Mouse (Mus musculus) cortical plate, adult 2 months (tissue): ENCODE measurements around the gene Acsl3.

Experiments
- CTCF ChIP-seq: fragments of 200-500 bp; IDR thresholded peaks from 2 replicates; pipeline ENCODE4 v1.5.1; 2011; ENCODE audit warnings: mild to moderate bottlenecking, control low read depth, low read length; ENCODE audit not compliant: insufficient read depth; ENCODE audit errors: extremely low read depth
- POLR2A ChIP-seq: fragments of 200-500 bp; IDR thresholded peaks from 2 replicates; pipeline ENCODE4 v1.6.1; 2011; ENCODE audit warnings: mild to moderate bottlenecking, low read length, control low read depth; ENCODE audit not compliant: insufficient read depth; ENCODE audit errors: extremely low read depth

DNA sequence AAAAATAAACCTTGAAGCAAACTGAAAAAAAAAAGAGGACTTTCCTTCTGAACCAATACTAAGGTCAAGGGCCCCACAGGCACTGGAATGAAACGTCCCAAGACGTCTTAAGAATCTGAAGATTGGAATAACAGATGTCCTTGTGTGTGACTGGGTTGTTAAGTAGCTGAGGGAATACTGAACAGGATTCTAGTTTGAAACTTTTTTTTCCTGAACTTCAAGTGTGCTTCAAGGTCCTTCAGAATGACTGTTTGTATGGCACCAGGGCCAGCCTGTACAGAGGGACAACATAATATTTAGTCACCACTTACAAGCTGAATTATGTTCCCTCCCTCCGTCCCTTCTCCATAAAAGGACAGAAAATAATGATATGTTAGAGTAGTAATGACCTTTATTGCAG lies 23.1 kb upstream of the Acsl3 start:
- TF ChIP-seq CTCF, result no peak
- TF ChIP-seq POLR2A, result no peak
